Mouse (Mus musculus) heart, adult 8-10 months (tissue): ENCODE measurements around the gene Mpzl2. TPM values are rescaled to one million over a fixed set of nuclear protein-coding genes. Genes with fewer than 3 reads are reported as not detected.

Experiments
- DNase-seq: peaks from one replicate; pipeline ENCODE4 v3.0.0; 2022; ENCODE audit warnings: low spot score
- total RNA-seq, 4 experiments: library from RNA; stranded (reverse); gene quantifications; 2 replicates each; pipeline ENCODE4 v1.2.4; 2022

Mpzl2 gene
- total RNA-seq, 4 experiments from 2014 or later, result 0.50 to 1.5 (median 0.88) TPM

DNA sequence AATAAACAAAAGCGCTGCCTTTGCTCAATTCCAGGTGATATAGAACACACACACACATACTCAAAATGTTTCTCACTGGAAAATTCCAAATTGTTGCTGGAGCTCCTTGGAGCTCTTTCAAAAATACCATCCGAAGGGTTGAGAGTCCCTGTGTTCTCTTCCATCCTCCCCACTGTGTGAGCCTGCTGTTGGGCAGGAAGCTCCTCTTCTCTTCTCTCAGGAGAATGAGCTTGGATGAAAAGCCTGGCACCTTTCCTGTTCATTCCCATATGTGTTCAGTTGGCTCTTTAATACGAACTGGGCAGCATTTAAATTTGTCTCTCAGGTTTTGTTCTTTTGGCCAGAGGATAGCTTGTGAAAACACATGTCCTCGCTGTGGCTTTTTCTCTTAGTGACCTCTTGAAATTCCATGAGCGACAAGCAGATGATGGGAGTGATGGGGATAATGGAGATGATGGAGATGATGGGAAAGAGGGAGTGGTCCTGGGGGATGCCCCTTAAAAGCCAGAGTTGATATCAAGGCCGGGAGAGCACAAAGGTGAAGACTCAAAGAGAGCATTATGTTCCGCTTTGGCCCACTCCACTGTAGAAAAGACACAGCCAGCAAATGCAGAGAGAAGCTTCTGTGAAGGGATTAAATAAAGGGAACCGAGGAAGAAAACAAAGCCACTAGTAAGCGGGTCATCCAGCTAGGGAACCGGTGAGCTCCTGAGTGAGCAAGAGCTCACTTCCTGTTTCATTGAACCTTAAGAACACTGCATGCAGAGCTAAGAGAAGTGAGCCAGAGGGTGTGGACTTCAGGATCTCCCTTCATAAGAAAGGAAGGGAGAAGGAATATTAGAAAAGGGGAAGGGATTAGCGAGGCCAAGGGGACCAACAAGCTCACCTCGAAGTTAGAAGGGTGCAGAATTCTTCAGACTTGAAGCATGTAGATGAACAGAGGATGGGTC, 46.4 kb downstream of the Mpzl2 start:
- DNase-seq, result no peak

DNA sequence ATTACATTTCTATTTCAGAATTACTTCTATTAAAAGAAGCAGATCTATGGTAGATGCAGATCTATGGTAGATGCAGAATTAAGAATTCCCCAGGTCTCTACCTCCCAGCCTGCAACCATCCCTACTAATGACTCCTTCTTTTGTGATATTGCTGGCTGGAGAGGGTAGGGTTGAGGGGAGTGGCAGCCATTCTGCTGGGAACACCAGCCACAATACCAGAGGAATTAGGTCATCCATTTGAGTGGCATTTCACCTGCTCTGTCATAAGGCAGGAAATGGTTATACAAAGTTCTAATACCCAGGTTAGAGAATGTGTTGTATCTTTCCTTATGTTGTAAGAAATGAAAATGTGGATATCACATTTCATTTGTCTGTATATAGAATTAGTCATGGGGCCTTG, 48.4 kb downstream of the Mpzl2 start:
- no peak for DNase-seq

DNA sequence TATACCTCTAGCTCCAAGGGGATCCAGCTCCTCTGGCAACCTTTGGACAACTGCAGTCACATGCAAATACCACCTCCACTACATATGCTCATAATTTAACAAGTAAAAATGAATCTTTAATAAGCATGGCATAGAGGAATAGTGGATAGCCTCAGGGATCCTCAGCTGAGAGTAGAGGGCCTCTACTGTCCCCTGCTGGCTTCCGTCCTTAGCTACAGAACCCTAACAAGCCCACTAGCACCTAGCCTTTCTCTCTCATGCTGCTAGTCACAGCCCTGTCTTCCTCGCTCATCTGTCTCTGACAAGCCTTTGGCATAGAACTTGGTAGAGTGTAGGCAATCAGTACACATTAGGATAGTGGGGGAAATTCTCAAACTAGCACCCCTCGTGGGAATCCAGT, 51.2 kb downstream of the Mpzl2 start:
- no peak for DNase-seq

GRCm38 (mm10) chr9:45092641-45093040, 53.0 kb downstream of the Mpzl2 start:
- no peak for DNase-seq

DNA sequence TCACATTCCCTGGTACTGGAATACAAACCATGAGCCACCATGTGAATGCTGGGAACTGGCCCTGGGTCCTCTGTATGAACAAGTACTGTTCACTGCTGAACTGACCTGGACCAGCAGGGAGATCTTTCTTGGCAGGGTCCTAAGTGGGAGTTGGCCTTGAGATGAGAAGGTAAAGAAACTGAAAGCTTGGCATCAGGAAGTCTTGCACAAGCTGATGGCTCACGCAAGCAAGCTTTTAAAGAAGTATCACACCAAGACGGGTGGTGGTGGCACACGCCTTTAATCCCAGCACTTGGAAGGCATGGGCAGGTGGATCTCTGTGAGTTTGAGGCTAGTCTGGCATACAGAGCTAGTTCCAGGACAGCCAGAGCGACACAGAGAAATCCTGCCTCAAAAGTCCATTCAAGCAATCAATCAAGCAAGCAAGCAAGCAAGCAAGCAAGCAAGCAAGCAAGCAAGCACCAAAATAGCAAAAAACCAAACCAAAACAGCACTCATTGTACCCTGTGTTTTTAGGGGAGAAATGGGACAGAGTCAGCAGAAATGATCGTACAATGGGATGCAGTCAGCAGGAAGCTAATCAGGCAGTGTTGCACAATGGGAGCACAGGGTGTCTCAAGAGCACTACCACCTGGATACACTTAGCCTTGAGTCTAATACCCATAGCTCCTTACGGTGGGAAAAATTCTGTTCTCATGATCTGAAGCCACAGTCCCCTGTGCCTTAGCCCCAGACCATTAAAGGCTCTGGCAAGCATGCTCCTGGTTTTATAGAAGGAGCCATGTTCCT, 55.7 kb downstream of the Mpzl2 start:
- no peak for DNase-seq

DNA sequence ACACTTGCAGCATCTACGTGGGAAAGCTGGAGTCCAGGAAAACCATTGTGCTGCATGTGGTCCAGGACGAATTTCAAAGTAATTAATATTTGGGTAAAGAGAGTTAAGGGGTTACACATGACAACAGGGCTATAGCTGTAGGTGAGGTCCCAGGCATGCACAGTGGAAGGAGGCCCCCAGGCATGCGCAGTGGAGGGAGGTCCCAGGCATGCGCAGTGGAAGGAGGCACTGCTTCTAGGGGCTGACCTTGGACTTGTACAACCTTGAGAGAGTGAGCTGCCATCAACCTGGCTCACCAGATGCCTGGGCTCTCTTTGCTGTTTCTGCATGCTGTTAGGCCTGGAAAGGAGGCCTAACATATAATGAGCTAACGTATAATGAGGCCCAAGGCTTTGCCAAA, 58.3 kb downstream of the Mpzl2 start:
- DNase-seq, result no peak

DNA sequence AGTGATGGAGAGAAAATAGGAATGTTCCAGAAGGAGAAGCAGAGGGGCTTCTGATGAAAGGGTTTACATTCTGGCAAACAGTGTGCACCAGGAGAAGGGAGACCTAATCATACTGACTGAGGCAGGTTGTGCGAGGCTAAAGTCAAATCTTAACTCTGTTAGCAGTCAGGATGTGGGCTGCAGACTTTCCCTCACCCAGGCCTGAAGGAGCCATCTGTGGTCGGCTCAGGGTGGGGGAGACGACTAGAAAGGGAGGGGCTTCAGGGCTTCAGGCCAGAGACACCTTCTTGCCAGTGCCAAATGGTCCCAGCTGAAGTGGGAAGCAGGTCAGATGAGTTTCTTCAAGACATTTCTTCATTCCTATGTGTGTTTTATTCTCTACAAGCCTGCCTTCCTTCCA, 58.8 kb downstream of the Mpzl2 start:
- DNase-seq, result no peak

DNA sequence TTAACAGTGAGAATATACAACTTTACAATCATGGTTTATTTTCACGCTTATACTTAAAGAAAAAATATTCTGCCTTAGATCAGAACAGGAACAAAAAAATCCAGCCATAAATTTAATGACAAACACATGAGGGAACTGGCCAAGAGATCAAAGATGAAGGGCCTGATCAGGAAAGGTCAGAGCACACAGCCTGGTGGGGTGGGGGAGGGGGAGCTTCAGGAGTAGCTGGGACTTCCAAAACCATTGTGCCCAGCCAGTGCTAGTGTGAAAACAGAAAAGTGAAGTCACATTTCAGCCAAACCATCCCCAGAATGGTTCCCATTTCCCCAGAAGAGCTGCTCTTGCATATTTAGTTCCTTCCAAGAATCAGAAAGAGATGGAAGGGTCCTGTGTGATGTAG, 62.9 kb downstream of the Mpzl2 start:
- no peak for DNase-seq

DNA sequence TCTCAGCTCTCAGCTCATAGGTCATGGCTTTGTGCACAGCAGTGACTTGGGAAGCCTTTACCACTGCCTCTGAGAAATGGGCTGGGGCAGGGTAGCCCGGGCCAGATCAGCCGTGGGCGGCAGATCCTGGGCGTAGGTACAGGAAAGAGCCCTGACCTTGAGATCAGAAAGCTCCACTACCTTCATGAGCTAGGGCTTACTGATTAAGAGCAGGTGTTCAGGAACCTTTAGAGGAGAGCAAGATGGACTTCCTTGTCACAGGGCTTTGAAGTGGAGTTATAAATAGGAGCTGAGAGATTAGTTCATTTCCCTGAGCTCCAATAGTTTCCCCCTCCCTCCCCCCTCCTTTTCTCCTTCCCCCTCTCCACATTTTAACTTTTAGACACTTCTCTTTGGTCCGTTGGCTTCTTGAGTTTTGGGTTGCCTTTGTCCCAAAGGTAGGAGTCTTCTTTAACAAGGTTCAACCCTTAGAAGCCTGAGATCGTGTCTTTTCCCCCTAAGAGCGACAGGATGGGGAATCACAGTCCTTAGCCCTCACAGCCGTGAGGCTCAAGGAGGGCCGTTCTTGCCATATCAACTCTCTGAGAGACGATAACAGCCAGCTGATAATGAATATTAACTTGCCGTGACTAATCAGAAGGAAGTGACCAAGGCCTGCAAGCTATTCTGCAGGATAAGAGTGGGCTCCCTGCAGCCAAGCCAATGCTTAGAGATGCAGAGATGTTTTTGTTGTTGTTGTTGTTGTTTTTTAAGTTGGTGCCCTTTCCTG, 63.8 kb downstream of the Mpzl2 start:
- DNase-seq, result no peak

Other genes with a start within 250 kb of the Mpzl2 start
- gene Tmem25, start 240.5 kb upstream of the Mpzl2 start, total RNA-seq, result 10 to 100 TPM in 2 of 4 experiments, 1 to 10 TPM in 2; 8.6 to 21.9 (median 10.5) TPM
- gene Ttc36, start 236.7 kb upstream of the Mpzl2 start, total RNA-seq, result 1 to 10 TPM in 2 of 4 experiments, under 1 TPM in 2; 0.63 to 1.5 (median 0.97) TPM
- gene Kmt2a, start 158.5 kb upstream of the Mpzl2 start, total RNA-seq, result 10 to 100 TPM; 22.2 to 33.6 (median 29.8) TPM
- 1,000 to 10,000 TPM; 1,427 to 1,918 (median 1,690) TPM for gene Atp5l, start 119.1 kb upstream of the Mpzl2 start, total RNA-seq
- 10 to 100 TPM; 33.8 to 42.1 (median 35.3) TPM for gene Ube4a, start 74.2 kb upstream of the Mpzl2 start, total RNA-seq
- 1 to 10 TPM in 2 of 4 experiments, under 1 TPM in 2; 0.34 to 1.2 (median 0.75) TPM for gene Cd3g, start 59.4 kb upstream of the Mpzl2 start, total RNA-seq
- gene Cd3d, start 58.0 kb upstream of the Mpzl2 start, total RNA-seq, result not detected
- 1 to 10 TPM in 2 of 4 experiments, not detected in 2; 1.3 to 1.5 TPM for gene Cd3e, start 30.2 kb upstream of the Mpzl2 start, total RNA-seq
- gene Mpzl3, start 15.4 kb downstream of the Mpzl2 start, total RNA-seq, result 1 to 10 TPM; 1.9 to 3.7 (median 3.1) TPM
- gene Jaml, start 39.4 kb downstream of the Mpzl2 start, total RNA-seq, result not detected
- gene Scn2b, start 78.0 kb downstream of the Mpzl2 start, total RNA-seq, result 1 to 10 TPM in 2 of 4 experiments, under 1 TPM in 2; 0.81 to 1.4 (median 1.1) TPM
- 10 to 100 TPM; 30.2 to 58.6 (median 38.0) TPM for gene Scn4b, start 98.6 kb downstream of the Mpzl2 start, total RNA-seq
- gene BC049352, start 142.2 kb downstream of the Mpzl2 start, total RNA-seq, result not detected
- not detected for gene Tmprss4, start 164.3 kb downstream of the Mpzl2 start, total RNA-seq
- gene Il10ra, start 229.3 kb downstream of the Mpzl2 start, total RNA-seq, result 1 to 10 TPM; 1.1 to 2.7 (median 1.3) TPM